Mouse (Mus musculus): ENCODE results near the gene Nudt16l1. TPM values are rescaled to one million over a fixed set of nuclear protein-coding genes. Genes with fewer than 3 reads are reported as not detected.

The Nudt16l1 gene
- total RNA-seq, 2 experiments from 2014 or later, result 12.4 to 12.8 TPM

- DNase-seq, result no peak
- intact Hi-C loops (cut with DNase I), result no loop called here
Observed at GRCm38 (mm10) chr16:4945415-4945814, 6.9 kb downstream of the Nudt16l1 start.

- intact Hi-C loops (cut with DNase I), result no loop called here
- no peak for DNase-seq
Observed at GRCm38 (mm10) chr16:4946155-4946554, 7.6 kb downstream of the Nudt16l1 start.

- intact Hi-C loops (cut with DNase I), result no loop called here
- DNase-seq, result no peak
Observed at GRCm38 (mm10) chr16:4947378-4947777, 8.8 kb downstream of the Nudt16l1 start.

- no peak for DNase-seq
Observed at GRCm38 (mm10) chr16:4956609-4957008, 18.0 kb downstream of the Nudt16l1 start.

GRCm38 (mm10) chr16:4957446-4957845, 18.9 kb downstream of the Nudt16l1 start:
- intact Hi-C loops (cut with DNase I), result no loop called here
- no peak for DNase-seq

More at GRCm38 (mm10) chr16:4956609-4957008, 18.0 kb downstream of the Nudt16l1 start:
- intact Hi-C loops (cut with DNase I), result no loop called here

- DNase-seq, result no peak
- intact Hi-C loops (cut with DNase I), result no loop called here
Observed at GRCm38 (mm10) chr16:4960260-4960659, 21.7 kb downstream of the Nudt16l1 start.

GRCm38 (mm10) chr16:4963346-4963745, 24.8 kb downstream of the Nudt16l1 start:
- DNase-seq, result no peak
- intact Hi-C loops (cut with DNase I), result no loop called here

GRCm38 (mm10) chr16:4963797-4964709, 25.5 kb downstream of the Nudt16l1 start, which contains the start of gene Anks3:
TSS of gene Anks3 (minus strand) at chr16:4964205.
- DNase-seq, result peak; percentile 96 to 97
- intact Hi-C loops (cut with DNase I), result no loop called here

GRCm38 (mm10) chr16:4964731-4965391, 26.3 kb downstream of the Nudt16l1 start:
- intact Hi-C loops (cut with DNase I), result no loop called here
- DNase-seq, result no peak

- no peak for DNase-seq
- intact Hi-C loops (cut with DNase I), result no loop called here
Observed at GRCm38 (mm10) chr16:4965392-4966129, 27.0 kb downstream of the Nudt16l1 start.

- no peak for DNase-seq
- intact Hi-C loops (cut with DNase I), result no loop called here
Observed at GRCm38 (mm10) chr16:4968426-4968825, 29.9 kb downstream of the Nudt16l1 start.

GRCm38 (mm10) chr16:4969055-4969843, 30.7 kb downstream of the Nudt16l1 start:
- intact Hi-C loops (cut with DNase I), result no loop called here
- DNase-seq, result no peak

- no peak for DNase-seq
- intact Hi-C loops (cut with DNase I), result no loop called here
Observed at GRCm38 (mm10) chr16:4971626-4972025, 33.1 kb downstream of the Nudt16l1 start.

- intact Hi-C loops (cut with DNase I), result no loop called here
- no peak for DNase-seq
Observed at GRCm38 (mm10) chr16:4974521-4974920, 36.0 kb downstream of the Nudt16l1 start.

- DNase-seq, result no peak
Observed at GRCm38 (mm10) chr16:4976180-4976579, 37.6 kb downstream of the Nudt16l1 start.

GRCm38 (mm10) chr16:4978275-4979051, 39.9 kb downstream of the Nudt16l1 start:
- DNase-seq, result no peak
- intact Hi-C loops (cut with DNase I), result no loop called here

More at GRCm38 (mm10) chr16:4976180-4976579, 37.6 kb downstream of the Nudt16l1 start:
- intact Hi-C loops (cut with DNase I), result no loop called here

GRCm38 (mm10) chr16:4979755-4980380, 41.3 kb downstream of the Nudt16l1 start:
- intact Hi-C loops (cut with DNase I), result loop anchor here (1.0 to 5.0 kb wide), 2 partner anchors 165 to 217 kb away; no protein-coding TSS in a partner anchor
- no peak for DNase-seq

GRCm38 (mm10) chr16:4984717-4985116, 46.2 kb downstream of the Nudt16l1 start:
- DNase-seq, result no peak
- intact Hi-C loops (cut with DNase I), result loop anchor here (5.0 kb wide), 1 partner anchor 213 kb away; no protein-coding TSS in a partner anchor
